Mouse (Mus musculus): ENCODE measurements around the gene Olfr767. TPM values are rescaled to one million over a fixed set of nuclear protein-coding genes. Genes with fewer than 3 reads are reported as not detected.
A peak's percentile ranks its signal among the peaks of the same experiment; 100 is the strongest.

The Olfr767 gene
- polyA plus RNA-seq, 1 experiment from 2014 or later: not detected

GRCm38 (mm10) chr10:129026018-129026662, 56.6 kb downstream of the Olfr767 start:
- no peak overlapping the region for H3K4me2 ChIP-seq (ENCODE audit: low read depth, low read length, severe bottlenecking)
- no peaks in the 10 kb centered on the region for H3K36me3 ChIP-seq (ENCODE audit: control insufficient read depth, insufficient read depth, low read length)
- 61% methylated on average over 3 of the region's 3 CpGs for WGBS
- no peaks in the 10 kb centered on the region for H3K4me1 ChIP-seq (replicated peaks; ENCODE audit: control insufficient read depth, insufficient read depth, low read length)
- no peak overlapping the region for H3K27ac ChIP-seq (ENCODE audit: low read depth, low read length)
- H3K4me3 ChIP-seq (ENCODE audit: low read depth, low read length): no peak overlapping the region
- DNase-seq (ENCODE audit: low spot score) (peak; percentile 64), ATAC-seq (replicated peaks; ENCODE audit: low FRiP score) (peak; percentile 83)
- H3K27me3 ChIP-seq (ENCODE audit: control insufficient read depth, insufficient read depth, low read length): no peaks in the 10 kb centered on the region
- H3K9ac ChIP-seq (ENCODE audit: low read length): no peak overlapping the region
- H3K9me3 ChIP-seq (ENCODE audit: control insufficient read depth, low read length): no peaks in the 10 kb centered on the region

Other genes starting within 250 kb of the Olfr767 start
- gene Gdf11, start 191.2 kb downstream of the Olfr767 start, polyA plus RNA-seq (2014; fragmentation: Nextera tagmentation; extraction: Ambion mirVana): 10.5 and 11.7 TPM in 2 replicates
- gene Cd63, start 181.9 kb downstream of the Olfr767 start, polyA plus RNA-seq (2014; fragmentation: Nextera tagmentation; extraction: Ambion mirVana): 144 and 151 TPM in 2 replicates
- gene Rdh5, start 160.0 kb downstream of the Olfr767 start, polyA plus RNA-seq (2014; fragmentation: Nextera tagmentation; extraction: Ambion mirVana): 12.3 and 12.6 TPM in 2 replicates
- gene Bloc1s1, start 158.9 kb downstream of the Olfr767 start, polyA plus RNA-seq (2014; fragmentation: Nextera tagmentation; extraction: Ambion mirVana): 191 and 202 TPM in 2 replicates
- gene Itga7, start 149.1 kb downstream of the Olfr767 start, polyA plus RNA-seq (2014; fragmentation: Nextera tagmentation; extraction: Ambion mirVana): 0.65 and 0.69 TPM in 2 replicates
- not detected in 2 replicates for gene Mettl7b, start 121.9 kb downstream of the Olfr767 start, polyA plus RNA-seq (2014; fragmentation: Nextera tagmentation; extraction: Ambion mirVana)
- gene Olfr9, start 93.5 kb downstream of the Olfr767 start, polyA plus RNA-seq (2014; fragmentation: Nextera tagmentation; extraction: Ambion mirVana): not detected in 2 replicates
- gene Olfr763, start 72.1 kb downstream of the Olfr767 start, polyA plus RNA-seq (2014; fragmentation: Nextera tagmentation; extraction: Ambion mirVana): not detected in 2 replicates
- gene Olfr764-ps1, start 43.0 kb downstream of the Olfr767 start, polyA plus RNA-seq (2014; fragmentation: Nextera tagmentation; extraction: Ambion mirVana): not detected in 2 replicates
- gene Olfr765, start 32.9 kb downstream of the Olfr767 start, polyA plus RNA-seq (2014; fragmentation: Nextera tagmentation; extraction: Ambion mirVana): not detected in 2 replicates
- not detected in 2 replicates for gene Olfr766-ps1, start 13.9 kb downstream of the Olfr767 start, polyA plus RNA-seq (2014; fragmentation: Nextera tagmentation; extraction: Ambion mirVana)
- not detected in 2 replicates for gene Olfr768, start 16.5 kb upstream of the Olfr767 start, polyA plus RNA-seq (2014; fragmentation: Nextera tagmentation; extraction: Ambion mirVana)
- not detected in 2 replicates for gene Olfr769, start 35.0 kb upstream of the Olfr767 start, polyA plus RNA-seq (2014; fragmentation: Nextera tagmentation; extraction: Ambion mirVana)
- gene Olfr770, start 56.1 kb upstream of the Olfr767 start, polyA plus RNA-seq (2014; fragmentation: Nextera tagmentation; extraction: Ambion mirVana): not detected in 2 replicates
- not detected in 2 replicates for gene Olfr771, start 81.8 kb upstream of the Olfr767 start, polyA plus RNA-seq (2014; fragmentation: Nextera tagmentation; extraction: Ambion mirVana)
- not detected in 2 replicates for gene Olfr772, start 95.0 kb upstream of the Olfr767 start, polyA plus RNA-seq (2014; fragmentation: Nextera tagmentation; extraction: Ambion mirVana)
- not detected in 2 replicates for gene Olfr773, start 104.5 kb upstream of the Olfr767 start, polyA plus RNA-seq (2014; fragmentation: Nextera tagmentation; extraction: Ambion mirVana)
- not detected in 2 replicates for gene Olfr774, start 153.3 kb upstream of the Olfr767 start, polyA plus RNA-seq (2014; fragmentation: Nextera tagmentation; extraction: Ambion mirVana)
- not detected in 2 replicates for gene Olfr775, start 165.5 kb upstream of the Olfr767 start, polyA plus RNA-seq (2014; fragmentation: Nextera tagmentation; extraction: Ambion mirVana)
- gene Olfr776, start 176.2 kb upstream of the Olfr767 start, polyA plus RNA-seq (2014; fragmentation: Nextera tagmentation; extraction: Ambion mirVana): not detected in 2 replicates
- gene Olfr777, start 188.6 kb upstream of the Olfr767 start, polyA plus RNA-seq (2014; fragmentation: Nextera tagmentation; extraction: Ambion mirVana): not detected in 2 replicates
- gene Olfr780, start 235.2 kb upstream of the Olfr767 start, polyA plus RNA-seq (2014; fragmentation: Nextera tagmentation; extraction: Ambion mirVana): not detected in 2 replicates
- not detected in 2 replicates for gene Olfr781, start 245.9 kb upstream of the Olfr767 start, polyA plus RNA-seq (2014; fragmentation: Nextera tagmentation; extraction: Ambion mirVana)